ENCODE assay signal across 9 mouse cellular contexts in genomic region chr7:117695612-117696011, GRCm38 (mm10).
A peak's percentile ranks its signal among the peaks of the same experiment; 100 is the strongest.
DNase-seq lines count a peak whose midpoint lies in the region; ATAC-seq and TF ChIP-seq lines count a peak whose summit lies in the region.
"Had no signal": no experiment of that assay in that cellular context is flagged by ENCODE, and none has a peak within 500 bp of the region (broad histone marks: within the 10 kb centered on the region; RNA-seq: fewer than 3 reads in every experiment).

No protein-coding gene starts in this region.

- H3K27me3 ChIP-seq in intestine, postnatal 0 days (replicated peaks; ENCODE audit: control insufficient read depth, insufficient read depth, low read length) = no peaks in the 10 kb centered on the region
- no peaks in the 10 kb centered on the region for H3K27me3 ChIP-seq in intestine, embryonic 15.5 days (replicated peaks)

- H3K9ac ChIP-seq in intestine, postnatal 0 days (ENCODE audit: low read depth, low read length) = no peak overlapping the region
- H3K9ac ChIP-seq in intestine, embryonic 15.5 days = no peak overlapping the region

- TF ChIP-seq CTCF in intestine, postnatal 0 days (IDR thresholded peaks at IDR 0.05; ENCODE audit: low read depth) = peak; percentile 72
- TF ChIP-seq CTCF in embryonic fibroblast, embryonic 13.5 days (IDR thresholded peaks at IDR 0.05; ENCODE audit: borderline replicate concordance, insufficient read depth, low read length) = peak; percentile 46; the same call in 1 of the 2 replicates

- WGBS in intestine, postnatal 0 days = 91% methylated on average over 4 of the region's 4 CpGs
- 90% methylated on average over 4 of the region's 4 CpGs for WGBS in intestine, embryonic 15.5 days

- DNase-seq in adrenal gland, adult 18-20 months (ENCODE audit: low spot score in 2 of 2) = peak; percentile 7 to 26
- no peak for DNase-seq in cerebellum, adult 9-11 months
- DNase-seq in MN1 (ENCODE audit: low spot score) = no peak

- H3K27ac ChIP-seq in intestine, postnatal 0 days (ENCODE audit: low read depth, low read length) = no peak overlapping the region
- H3K27ac ChIP-seq in intestine, embryonic 15.5 days = no peak overlapping the region
- H3K27ac ChIP-seq in embryonic fibroblast, embryonic 13.5 days (ENCODE audit: insufficient read depth, low read length) = no peak overlapping the region
- H3K27ac ChIP-seq: macrophage had no signal

- no peaks in the 10 kb centered on the region for H3K9me3 ChIP-seq in intestine, postnatal 0 days (ENCODE audit: control insufficient read depth)
- no peaks in the 10 kb centered on the region for H3K9me3 ChIP-seq in intestine, embryonic 15.5 days

- H3K4me1 ChIP-seq in intestine, postnatal 0 days (replicated peaks; ENCODE audit: control insufficient read depth, insufficient read depth, low read length) = no peaks in the 10 kb centered on the region
- no peaks in the 10 kb centered on the region for H3K4me1 ChIP-seq in intestine, embryonic 15.5 days (replicated peaks)
- H3K4me1 ChIP-seq in embryonic fibroblast, embryonic 13.5 days (ENCODE audit: control insufficient read depth, insufficient read depth, low read length) = no peaks in the 10 kb centered on the region

- ATAC-seq in intestine, postnatal 0 days = no peak
- ATAC-seq in intestine, embryonic 15.5 days = no peak
- ATAC-seq in megakaryocyte-erythroid progenitor cell, adult 5-6 weeks (replicated peaks; ENCODE audit: low FRiP score, low TSS enrichment, poor library complexity, severe bottlenecking) = peak; percentile 97
- ATAC-seq in cerebellum, adult (ENCODE audit: insufficient number of reproducible peaks, low FRiP score, low TSS enrichment) = no peak

- H3K36me3 ChIP-seq in intestine, postnatal 0 days (ENCODE audit: control insufficient read depth, insufficient read depth) = no peaks in the 10 kb centered on the region
- no peaks in the 10 kb centered on the region for H3K36me3 ChIP-seq in intestine, embryonic 15.5 days

- H3K4me2 ChIP-seq in intestine, postnatal 0 days (replicated peaks; ENCODE audit: low read depth) = no peak overlapping the region
- no peak overlapping the region for H3K4me2 ChIP-seq in intestine, embryonic 15.5 days (replicated peaks)

- H3K4me3 ChIP-seq in intestine, postnatal 0 days (ENCODE audit: low read depth, low read length) = no peak overlapping the region
- H3K4me3 ChIP-seq in intestine, embryonic 15.5 days (replicated peaks) = no peak overlapping the region
- H3K4me3 ChIP-seq in embryonic fibroblast, embryonic 13.5 days (ENCODE audit: insufficient read depth, low read length) = no peak overlapping the region

- no peak for TF ChIP-seq POLR2A in embryonic fibroblast, embryonic 13.5 days (IDR thresholded peaks at IDR 0.05; ENCODE audit: low read depth, low read length)

Comparison
In these comparisons a context has a peak if more than half of its experiments do, and no peak if none do; other contexts are left out.
1. DNase-seq: peak in adrenal gland, adult 18-20 months (2 of 2); none in cerebellum, adult 9-11 months (single experiment) and MN1 (single experiment).